Mouse (Mus musculus): ENCODE data around the gene Eif2s2. TPM values are rescaled to one million over a fixed set of nuclear protein-coding genes. Genes with fewer than 3 reads are reported as not detected.
A peak's percentile ranks its signal among the peaks of the same experiment; 100 is the strongest.
"Not testable (repeated sequence)": the region's sequence is repeated elsewhere in the genome, so short reads cannot be mapped to it uniquely, and the experiment has no call there.

The Eif2s2 gene
- polyA plus RNA-seq (2012; rRNA removed), result 15.8 and 17.9 TPM in 2 replicates

DNA sequence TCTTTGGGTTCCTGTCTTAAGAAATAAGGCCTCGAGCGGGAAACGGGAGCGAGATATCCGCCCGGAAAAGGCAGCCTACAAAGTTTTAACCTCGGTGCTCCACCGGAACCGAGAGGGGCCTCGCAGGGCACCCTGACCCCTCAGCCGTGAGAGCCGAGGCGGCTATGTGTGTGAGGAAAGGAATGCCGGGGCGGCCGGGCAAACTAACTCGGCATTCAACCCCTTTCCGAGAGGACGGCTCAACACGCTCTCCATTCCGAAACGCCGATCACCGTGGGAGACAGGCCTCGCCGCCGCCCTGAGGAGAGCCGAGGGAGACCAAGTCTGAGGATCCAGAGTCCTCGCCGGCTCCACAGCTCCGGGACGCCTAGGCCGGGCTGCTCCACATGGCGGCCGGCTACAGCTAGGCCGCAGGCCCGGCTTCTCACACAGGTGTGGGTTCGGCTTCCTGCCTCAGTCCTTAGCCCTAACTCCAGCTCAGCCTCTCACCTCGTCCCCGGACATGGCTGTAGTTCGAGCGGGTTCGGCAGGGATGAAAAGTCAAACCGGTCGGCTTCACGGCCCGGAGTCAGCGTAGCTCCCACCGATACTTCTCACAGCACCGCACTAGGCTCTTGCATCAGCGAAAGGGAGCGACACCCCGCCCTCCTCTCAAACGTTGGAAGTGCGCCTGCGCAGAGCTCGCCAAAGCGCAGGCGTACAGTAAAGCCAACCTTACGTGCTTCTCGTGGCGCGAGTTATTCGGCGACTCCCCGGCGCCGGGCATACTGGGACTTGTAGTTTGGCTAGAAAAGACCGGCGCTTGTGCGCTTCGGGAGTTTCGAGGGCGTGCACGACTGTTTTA is at the start of gene Eif2s2:
TSS of gene Eif2s2 (minus strand) at position 735 of the 844 bp plus-strand sequence.
- peak; percentile 85 for DNase-seq (ENCODE audit: low read depth)

GRCm38 (mm10) chr2:154941952-154942351 is 49.2 kb upstream of the Eif2s2 start:
- no peak for DNase-seq (ENCODE audit: low read depth)

GRCm38 (mm10) chr2:154937547-154938390 is 45.0 kb upstream of the Eif2s2 start:
- DNase-seq (ENCODE audit: low read depth), result no peak

DNA sequence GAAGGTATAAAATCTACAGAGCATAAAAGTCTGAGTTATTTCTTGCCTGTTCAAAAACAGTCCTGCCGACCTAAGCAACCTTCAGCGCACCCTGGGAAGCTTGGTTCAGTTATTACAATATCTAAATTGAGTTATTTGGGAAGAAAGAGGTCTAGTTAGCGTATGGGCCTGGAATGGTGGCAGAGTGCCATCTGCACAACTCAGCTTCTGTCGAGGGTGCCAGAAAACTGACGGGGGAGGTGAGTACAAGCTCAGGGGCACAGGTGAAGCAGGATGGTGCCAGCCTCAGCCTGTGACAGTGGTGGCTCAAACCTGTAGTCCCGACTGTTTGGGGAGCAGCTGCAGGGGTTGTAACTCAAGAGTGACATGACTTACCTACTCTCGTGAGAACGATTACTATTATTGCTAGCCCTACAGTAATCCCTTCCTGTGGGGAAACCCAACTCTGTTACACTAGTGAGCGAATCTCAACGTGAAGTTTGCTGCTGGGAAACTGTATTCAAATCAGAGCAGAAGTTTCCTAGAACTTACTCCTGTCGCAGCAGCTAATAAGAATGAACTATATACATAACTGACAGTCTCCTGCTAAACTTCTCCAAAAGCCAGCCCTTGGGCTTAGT is 43.9 kb upstream of the Eif2s2 start:
- DNase-seq (ENCODE audit: low read depth), result no peak

DNA sequence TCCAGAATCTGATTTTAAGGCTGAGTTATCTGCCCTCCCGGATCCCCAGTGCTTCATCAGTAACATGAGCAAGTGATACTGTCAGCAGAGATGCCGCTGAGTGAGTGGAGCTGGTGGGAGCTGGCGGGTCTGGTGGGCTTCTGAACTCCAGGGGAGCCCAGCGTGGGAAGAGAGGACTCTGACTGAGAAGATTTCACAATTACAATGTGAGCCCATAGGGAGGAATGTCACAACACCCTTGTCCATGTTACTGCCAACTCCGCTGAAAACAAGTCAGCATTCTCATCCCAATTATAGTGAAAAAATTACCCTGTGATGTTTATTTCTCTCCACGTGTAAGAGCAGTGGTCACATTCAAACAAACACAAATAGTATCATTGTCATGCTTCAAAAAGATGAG is 43.4 kb upstream of the Eif2s2 start:
- no peak for DNase-seq (ENCODE audit: low read depth)

DNA sequence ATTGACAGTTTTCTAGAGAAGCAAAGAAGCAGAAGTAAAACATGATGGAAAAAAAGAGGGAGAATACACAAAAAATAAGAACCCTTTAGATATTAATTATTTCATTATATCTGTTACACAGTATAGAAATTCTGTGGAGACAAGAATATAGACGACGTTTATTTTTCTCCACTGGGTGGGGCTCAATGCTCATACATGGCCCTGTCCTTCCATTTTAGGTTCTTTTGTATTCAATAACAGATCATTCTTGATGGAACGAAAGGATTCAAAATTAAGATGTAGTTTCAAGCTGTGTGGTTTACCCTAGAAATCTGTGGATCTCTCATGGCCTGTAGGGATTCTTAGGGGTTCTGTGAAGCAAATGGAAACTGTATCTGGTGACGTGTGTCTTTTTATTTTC is 41.1 kb upstream of the Eif2s2 start:
- no peak for DNase-seq (ENCODE audit: low read depth)

DNA sequence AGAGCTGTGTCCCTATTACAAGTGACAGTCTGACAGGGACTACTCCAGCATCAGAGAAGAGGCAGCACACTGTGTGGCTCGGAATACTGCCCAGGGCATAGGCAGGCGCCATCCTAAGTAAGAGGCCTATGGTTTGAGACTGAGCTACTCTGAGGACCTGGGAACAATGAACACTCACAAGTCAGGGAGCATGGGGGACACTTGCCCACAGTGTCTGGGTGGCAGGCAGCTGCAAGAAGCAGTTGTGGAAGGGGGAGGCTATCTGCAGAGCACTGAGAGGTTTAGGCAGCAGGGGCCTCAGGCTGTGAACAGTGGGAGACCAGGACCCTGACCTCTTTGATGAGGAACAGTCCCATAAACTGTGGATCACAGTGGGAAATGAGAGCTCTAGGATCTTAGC is 35.6 kb upstream of the Eif2s2 start:
- no peak for DNase-seq (ENCODE audit: low read depth)

- no peak for DNase-seq (ENCODE audit: low read depth)
These were observed 34.1 kb upstream of the Eif2s2 start for GRCm38 (mm10) chr2:154926843-154927242.

- no peak for DNase-seq (ENCODE audit: low read depth)
These were observed 32.8 kb upstream of the Eif2s2 start for GRCm38 (mm10) chr2:154925411-154926031.

- not testable (repeated sequence) for DNase-seq (ENCODE audit: low read depth)
These were observed 29.4 kb upstream of the Eif2s2 start for GRCm38 (mm10) chr2:154922134-154922533.

GRCm38 (mm10) chr2:154920896-154921295 is 28.2 kb upstream of the Eif2s2 start:
- DNase-seq (ENCODE audit: low read depth), result no peak

DNA sequence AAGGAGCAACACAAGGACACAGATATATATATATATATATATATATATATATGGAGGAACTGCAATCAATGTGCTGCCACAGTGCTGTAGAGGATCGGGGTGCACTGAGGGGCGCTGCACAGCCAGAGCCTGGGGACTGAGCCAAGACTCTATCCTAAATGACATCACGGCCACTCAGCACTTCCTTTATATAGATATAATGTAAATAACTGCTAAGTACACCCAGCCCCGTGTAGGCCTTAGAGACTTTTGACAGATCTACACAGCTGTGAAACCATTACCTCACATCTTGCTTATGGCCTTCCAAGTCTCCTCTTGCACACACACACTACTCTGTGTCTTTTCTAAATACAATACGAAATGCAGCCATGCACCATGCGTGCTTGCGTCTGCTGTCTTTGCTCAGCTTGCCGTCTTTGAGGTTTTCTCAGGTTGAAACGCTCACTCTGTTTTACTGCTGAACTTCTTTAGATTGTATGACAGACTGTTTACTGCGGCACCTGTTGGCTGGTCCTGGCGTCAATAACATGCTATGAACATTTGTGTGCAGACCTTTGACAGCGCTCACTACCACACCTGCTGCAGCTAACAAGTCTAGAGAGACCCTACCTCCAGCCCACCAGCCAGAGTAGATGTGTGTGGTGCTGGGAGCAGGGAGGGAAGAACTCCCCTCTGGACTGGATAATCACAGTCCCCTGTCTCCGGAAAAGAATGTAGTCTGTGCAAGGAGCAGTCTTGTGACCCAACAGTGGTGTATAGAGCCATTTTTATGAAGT is 25.3 kb upstream of the Eif2s2 start:
- no peak for DNase-seq (ENCODE audit: low read depth)

DNA sequence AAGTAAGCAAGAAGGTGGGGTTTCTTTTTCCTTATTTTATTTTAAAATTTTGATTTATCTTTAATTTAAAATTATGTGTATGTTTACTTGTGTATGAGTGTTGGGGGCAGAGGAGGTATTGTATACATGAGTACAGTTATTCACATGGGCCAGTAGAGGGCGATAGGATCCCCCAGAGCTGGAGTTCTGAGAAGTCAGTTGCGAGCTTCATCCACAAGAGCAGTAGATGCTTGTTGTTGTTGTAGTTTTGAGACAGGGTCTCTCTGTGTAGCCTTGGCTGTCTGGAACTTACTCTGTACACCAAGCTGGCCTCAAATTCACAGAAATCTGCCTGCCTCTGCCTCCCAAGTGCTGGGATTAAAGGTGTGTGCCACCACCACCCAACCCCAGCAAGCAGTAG is 23.8 kb upstream of the Eif2s2 start:
- DNase-seq (ENCODE audit: low read depth), result no peak

DNA sequence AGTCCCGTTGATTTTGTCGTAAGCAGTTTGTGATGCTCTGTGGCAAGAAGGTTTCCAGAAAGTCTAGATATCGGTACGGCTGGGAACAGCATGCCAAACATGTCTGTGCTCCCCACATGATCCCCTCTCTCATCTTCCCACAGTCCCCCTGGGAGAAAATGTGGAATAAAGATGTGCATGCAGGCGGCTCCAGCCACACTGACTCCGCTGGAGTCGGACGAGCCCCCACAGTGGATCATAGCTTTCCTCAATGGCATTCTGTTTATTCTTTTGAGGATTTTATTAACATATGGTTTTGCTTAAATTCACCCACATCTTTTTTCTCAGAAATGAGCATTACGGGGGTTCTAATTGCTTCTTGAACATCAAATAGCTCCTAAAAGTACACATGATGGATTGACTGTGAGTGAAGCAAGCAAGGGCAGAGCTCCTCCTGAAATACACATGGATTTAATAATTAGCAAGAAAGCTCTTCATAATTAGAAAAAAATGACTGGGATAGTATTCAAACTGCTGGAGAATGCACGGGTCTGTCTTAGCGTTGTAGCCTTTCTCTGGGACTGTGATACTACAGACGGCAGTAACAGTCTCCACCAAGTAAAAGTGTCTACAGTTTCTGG is 23.3 kb upstream of the Eif2s2 start:
- no peak for DNase-seq (ENCODE audit: low read depth)

- DNase-seq (ENCODE audit: low read depth), result no peak
These were observed 17.1 kb upstream of the Eif2s2 start for GRCm38 (mm10) chr2:154909789-154910188.

- not testable (repeated sequence) for DNase-seq (ENCODE audit: low read depth)
These were observed 15.5 kb upstream of the Eif2s2 start for GRCm38 (mm10) chr2:154908223-154908622.

- DNase-seq (ENCODE audit: low read depth), result no peak
These were observed 13.1 kb upstream of the Eif2s2 start for GRCm38 (mm10) chr2:154905796-154906195.

DNA sequence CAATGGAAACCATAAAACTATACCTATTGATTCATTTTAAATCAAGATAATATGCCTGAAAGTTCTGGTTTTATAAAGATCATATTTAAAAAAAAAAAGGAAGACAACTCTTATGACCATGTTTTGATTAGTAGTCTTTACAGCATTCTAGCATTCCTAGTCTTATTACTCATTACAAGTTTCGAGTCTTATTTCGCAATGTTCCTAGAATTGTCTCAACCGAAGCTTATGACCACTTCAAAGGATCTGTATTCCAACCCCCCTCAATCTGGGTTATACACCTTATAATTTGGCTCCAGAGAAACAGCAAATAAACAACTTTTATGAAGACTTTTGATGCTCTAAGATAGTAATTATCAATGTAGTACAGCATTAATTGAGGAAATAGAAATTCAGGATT is 9.4 kb upstream of the Eif2s2 start:
- no peak for DNase-seq (ENCODE audit: low read depth)

DNA sequence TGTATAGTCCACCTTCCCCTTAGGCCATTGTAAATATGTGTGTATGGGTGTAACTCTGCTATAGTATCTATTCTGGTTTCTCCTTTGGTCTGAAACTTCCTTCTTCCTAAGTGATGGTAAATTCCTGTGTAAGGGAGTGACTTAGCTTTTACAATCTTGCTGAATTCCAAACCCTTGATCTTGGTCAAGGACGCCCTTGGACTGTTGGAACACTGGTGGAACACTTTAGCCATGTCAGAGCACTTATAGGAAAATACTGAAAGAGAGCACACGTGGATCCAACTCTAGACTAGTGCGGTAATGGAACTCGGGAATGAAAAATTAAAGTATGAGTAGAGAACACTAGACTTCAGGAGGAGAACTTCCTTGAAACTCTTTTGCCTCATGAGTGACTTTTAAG is 6.7 kb upstream of the Eif2s2 start:
- DNase-seq (ENCODE audit: low read depth), result not testable (repeated sequence)

GRCm38 (mm10) chr2:154899004-154899403 is 6.3 kb upstream of the Eif2s2 start:
- DNase-seq (ENCODE audit: low read depth), result not testable (repeated sequence)

DNA sequence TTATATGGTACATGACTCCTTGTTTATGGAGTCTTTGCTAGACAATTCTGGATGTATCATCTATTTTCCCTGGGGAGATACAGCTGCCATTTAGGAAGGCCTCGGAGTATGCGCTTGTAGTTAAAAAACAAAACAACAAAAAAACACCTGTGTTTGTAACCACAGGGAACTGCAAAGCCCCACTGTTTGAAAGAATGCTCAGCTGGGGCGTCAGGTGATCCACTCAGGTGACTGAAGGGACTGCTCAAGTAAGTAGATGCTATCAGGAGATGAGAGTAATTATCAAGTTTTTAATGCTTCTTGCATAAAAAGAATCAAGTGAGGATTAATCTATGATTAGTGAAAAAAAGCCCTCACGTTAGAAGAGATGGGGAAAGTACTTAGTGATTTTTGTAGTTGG is 813 bp upstream of the Eif2s2 start:
- DNase-seq (ENCODE audit: low read depth), result no peak

Measured in gonadal fat pad, adult 2 months (tissue).